Mouse (Mus musculus): ENCODE results near the gene Cers3. TPM values are rescaled to one million over a fixed set of nuclear protein-coding genes. Genes with fewer than 3 reads are reported as not detected.

The Cers3 gene
- polyA plus RNA-seq, 1 experiment from 2014 or later: 1.1 TPM

DNA sequence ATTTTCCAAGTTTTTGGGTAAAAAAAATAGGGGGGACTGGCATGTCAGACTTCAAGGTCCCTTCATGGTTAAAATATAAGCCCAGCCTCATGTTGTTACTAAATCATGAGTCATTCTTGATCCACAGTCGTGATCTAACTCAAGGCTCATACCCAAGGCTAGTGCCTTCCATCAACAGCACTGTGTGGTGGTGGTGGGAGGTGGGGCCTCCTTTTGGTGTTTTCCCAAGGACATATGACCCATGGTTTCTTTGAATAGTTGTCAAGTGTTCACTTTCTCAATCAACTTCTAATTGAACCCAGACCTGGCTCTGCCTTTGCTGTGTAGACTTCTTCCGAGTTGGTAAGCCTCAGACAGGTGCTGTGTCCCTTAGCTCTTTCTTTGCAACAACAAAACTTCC is 44.5 kb downstream of the Cers3 start:
- Histone ChIP-seq H3K27ac (replicated peaks; ENCODE audit: low read depth, low read length) (no peak overlapping the region), H3K9ac (ENCODE audit: low read length) (no peak overlapping the region), H3K4me1 (ENCODE audit: control insufficient read depth, insufficient read depth, low read length) (peaks cover 8% of the 10 kb centered on the region; the same call in 1 of the 2 replicates), H3K4me2 (ENCODE audit: low read depth, severe bottlenecking) (no peak overlapping the region), H3K9me3 (ENCODE audit: control insufficient read depth, low read length) (no peaks in the 10 kb centered on the region), H3K4me3 (ENCODE audit: low read depth, low read length) (no peak overlapping the region), H3K27me3 (ENCODE audit: control insufficient read depth, insufficient read depth, low read length) (no peaks in the 10 kb centered on the region), H3K36me3 (ENCODE audit: control insufficient read depth, insufficient read depth, low read length) (no peaks in the 10 kb centered on the region)
- DNase-seq (ENCODE audit: low spot score): no peak
- 59% methylated on average over 2 of the region's 2 CpGs for WGBS
- no peak for ATAC-seq (ENCODE audit: insufficient number of reproducible peaks, low FRiP score, low TSS enrichment, low read depth)

GRCm38 (mm10) chr7:66789860-66790748 is 46.8 kb downstream of the Cers3 start:
- H3K4me3 ChIP-seq (ENCODE audit: low read depth, low read length): no peak overlapping the region
- no peaks in the 10 kb centered on the region for H3K27me3 ChIP-seq (ENCODE audit: control insufficient read depth, insufficient read depth, low read length)
- H3K4me1 ChIP-seq (ENCODE audit: control insufficient read depth, insufficient read depth, low read length): peaks cover 8% of the 10 kb centered on the region; the same call in 1 of the 2 replicates
- ATAC-seq (ENCODE audit: insufficient number of reproducible peaks, low FRiP score, low TSS enrichment, low read depth) (no peak), DNase-seq (ENCODE audit: low spot score) (peak; percentile 36)
- no peaks in the 10 kb centered on the region for H3K36me3 ChIP-seq (ENCODE audit: control insufficient read depth, insufficient read depth, low read length)
- H3K9ac ChIP-seq (ENCODE audit: low read length): no peak overlapping the region
- WGBS: 22% methylated on average over 8 of the region's 8 CpGs
- no peak overlapping the region for H3K27ac ChIP-seq (replicated peaks; ENCODE audit: low read depth, low read length)
- no peaks in the 10 kb centered on the region for H3K9me3 ChIP-seq (ENCODE audit: control insufficient read depth, low read length)
- H3K4me2 ChIP-seq (ENCODE audit: low read depth, severe bottlenecking): no peak overlapping the region

DNA sequence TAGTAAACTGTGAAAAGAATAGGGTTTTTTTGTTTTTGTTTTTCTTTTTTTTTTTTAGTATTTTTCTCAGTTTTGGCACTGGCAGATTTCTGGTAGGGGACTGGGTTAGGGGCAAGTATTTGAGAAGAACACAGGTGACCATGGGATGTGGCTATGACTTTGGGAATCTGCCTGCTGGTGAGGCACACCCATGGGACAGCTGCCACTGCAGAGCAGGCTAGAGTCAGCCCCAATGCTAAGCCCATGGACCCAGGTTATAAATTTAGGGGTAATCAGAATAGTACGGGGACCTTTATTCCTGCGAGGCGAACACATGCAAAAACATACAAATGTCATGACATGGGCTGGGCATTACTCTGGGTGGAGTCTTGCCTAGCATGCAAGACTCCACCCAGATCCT is 47.7 kb downstream of the Cers3 start:
- no peak for ATAC-seq (ENCODE audit: insufficient number of reproducible peaks, low FRiP score, low TSS enrichment, low read depth)
- no peak for DNase-seq (ENCODE audit: low spot score)
- no peak overlapping the region for H3K9ac ChIP-seq (ENCODE audit: low read length)
- 89% methylated on average over 3 of the region's 3 CpGs for WGBS
- no peaks in the 10 kb centered on the region for H3K36me3 ChIP-seq (ENCODE audit: control insufficient read depth, insufficient read depth, low read length)
- H3K4me2 ChIP-seq (ENCODE audit: low read depth, severe bottlenecking): no peak overlapping the region
- no peaks in the 10 kb centered on the region for H3K27me3 ChIP-seq (ENCODE audit: control insufficient read depth, insufficient read depth, low read length)
- no peaks in the 10 kb centered on the region for H3K9me3 ChIP-seq (ENCODE audit: control insufficient read depth, low read length)
- no peak overlapping the region for H3K4me3 ChIP-seq (ENCODE audit: low read depth, low read length)
- H3K27ac ChIP-seq (replicated peaks; ENCODE audit: low read depth, low read length): no peak overlapping the region
- H3K4me1 ChIP-seq (ENCODE audit: control insufficient read depth, insufficient read depth, low read length): peaks cover 8% of the 10 kb centered on the region; the same call in 1 of the 2 replicates

DNA sequence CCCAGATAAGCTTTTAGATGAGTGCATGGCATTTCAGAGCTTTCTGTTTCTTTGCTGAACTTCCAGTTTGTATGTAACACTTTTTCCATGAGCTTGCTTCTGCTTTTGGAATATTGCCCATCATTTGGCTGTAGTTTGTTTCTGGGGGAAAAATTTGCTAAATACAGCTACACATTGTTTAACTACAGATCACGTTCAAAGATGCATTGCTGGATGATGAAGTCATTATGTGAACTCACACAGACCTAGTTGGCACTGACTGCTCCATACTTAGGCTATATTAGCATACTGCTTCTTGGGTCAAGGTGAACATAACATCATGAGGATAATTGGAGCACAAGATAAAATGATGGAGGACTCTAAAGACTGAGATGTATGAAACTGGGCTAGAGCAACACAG is 53.6 kb downstream of the Cers3 start:
- Histone ChIP-seq H3K4me1 (ENCODE audit: control insufficient read depth, insufficient read depth, low read length) (no peaks in the 10 kb centered on the region; the same call in 1 of the 2 replicates), H3K9me3 (ENCODE audit: control insufficient read depth, low read length) (no peaks in the 10 kb centered on the region), H3K36me3 (ENCODE audit: control insufficient read depth, insufficient read depth, low read length) (no peaks in the 10 kb centered on the region), H3K27me3 (ENCODE audit: control insufficient read depth, insufficient read depth, low read length) (no peaks in the 10 kb centered on the region), H3K9ac (ENCODE audit: low read length) (no peak overlapping the region), H3K4me2 (ENCODE audit: low read depth, severe bottlenecking) (no peak overlapping the region), H3K27ac (replicated peaks; ENCODE audit: low read depth, low read length) (no peak overlapping the region), H3K4me3 (ENCODE audit: low read depth, low read length) (no peak overlapping the region)
- 84% methylated on average over 1 of the region's 1 CpGs for WGBS
- DNase-seq (ENCODE audit: low spot score) (no peak), ATAC-seq (ENCODE audit: insufficient number of reproducible peaks, low FRiP score, low TSS enrichment, low read depth) (no peak)

- H3K4me2 ChIP-seq (ENCODE audit: low read depth, severe bottlenecking): no peak overlapping the region
- H3K4me3 ChIP-seq (ENCODE audit: low read depth, low read length): no peak overlapping the region
- H3K9me3 ChIP-seq (ENCODE audit: control insufficient read depth, low read length): no peaks in the 10 kb centered on the region
- H3K36me3 ChIP-seq (ENCODE audit: control insufficient read depth, insufficient read depth, low read length): no peaks in the 10 kb centered on the region
- H3K9ac ChIP-seq (ENCODE audit: low read length): no peak overlapping the region
- H3K27ac ChIP-seq (replicated peaks; ENCODE audit: low read depth, low read length): no peak overlapping the region
- ATAC-seq (ENCODE audit: insufficient number of reproducible peaks, low FRiP score, low TSS enrichment, low read depth): no peak
- no peak for DNase-seq (ENCODE audit: low spot score)
- no peaks in the 10 kb centered on the region for H3K27me3 ChIP-seq (ENCODE audit: control insufficient read depth, insufficient read depth, low read length)
- WGBS: 91% methylated on average over 1 of the region's 1 CpGs
- no peaks in the 10 kb centered on the region; the same call in 1 of the 2 replicates for H3K4me1 ChIP-seq (ENCODE audit: control insufficient read depth, insufficient read depth, low read length)
These were observed 54.0 kb downstream of the Cers3 start for GRCm38 (mm10) chr7:66797345-66797744.

GRCm38 (mm10) chr7:66798826-66799225 is 55.5 kb downstream of the Cers3 start:
- no peak overlapping the region for H3K9ac ChIP-seq (ENCODE audit: low read length)
- H3K4me2 ChIP-seq (ENCODE audit: low read depth, severe bottlenecking): no peak overlapping the region
- no peak overlapping the region for H3K4me3 ChIP-seq (ENCODE audit: low read depth, low read length)
- H3K4me1 ChIP-seq (ENCODE audit: control insufficient read depth, insufficient read depth, low read length): no peaks in the 10 kb centered on the region; the same call in 1 of the 2 replicates
- ATAC-seq (ENCODE audit: insufficient number of reproducible peaks, low FRiP score, low TSS enrichment, low read depth) (no peak), DNase-seq (ENCODE audit: low spot score) (peak; percentile 60)
- H3K27me3 ChIP-seq (ENCODE audit: control insufficient read depth, insufficient read depth, low read length): no peaks in the 10 kb centered on the region
- H3K36me3 ChIP-seq (ENCODE audit: control insufficient read depth, insufficient read depth, low read length): no peaks in the 10 kb centered on the region
- H3K9me3 ChIP-seq (ENCODE audit: control insufficient read depth, low read length): no peaks in the 10 kb centered on the region
- 21% methylated on average over 5 of the region's 5 CpGs for WGBS
- H3K27ac ChIP-seq (replicated peaks; ENCODE audit: low read depth, low read length): no peak overlapping the region

DNA sequence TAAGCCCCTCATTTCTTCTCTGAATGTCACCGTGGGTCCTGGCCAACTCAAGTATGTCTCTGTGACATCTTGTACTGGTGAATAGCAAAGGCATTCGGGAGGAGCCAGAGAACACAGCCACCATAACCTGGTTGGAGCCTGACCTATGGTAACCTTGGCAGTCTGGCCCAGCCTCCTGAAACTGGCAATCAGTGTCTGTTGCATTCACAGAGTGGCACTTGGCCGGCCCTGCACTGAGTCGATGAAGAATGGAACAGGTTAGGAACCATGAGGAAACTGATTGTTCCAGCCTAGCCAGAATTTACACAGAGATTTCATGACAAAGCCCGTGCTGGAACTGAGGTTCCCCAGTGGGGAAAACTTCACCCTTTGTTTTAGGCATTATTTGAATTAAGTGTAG is 57.5 kb downstream of the Cers3 start:
- no peak overlapping the region for H3K9ac ChIP-seq (ENCODE audit: low read length)
- no peaks in the 10 kb centered on the region for H3K9me3 ChIP-seq (ENCODE audit: control insufficient read depth, low read length)
- H3K4me3 ChIP-seq (ENCODE audit: low read depth, low read length): no peak overlapping the region
- H3K27ac ChIP-seq (replicated peaks; ENCODE audit: low read depth, low read length): no peak overlapping the region
- H3K27me3 ChIP-seq (ENCODE audit: control insufficient read depth, insufficient read depth, low read length): no peaks in the 10 kb centered on the region
- H3K36me3 ChIP-seq (ENCODE audit: control insufficient read depth, insufficient read depth, low read length): no peaks in the 10 kb centered on the region
- WGBS: 85% methylated on average over 5 of the region's 5 CpGs
- H3K4me2 ChIP-seq (ENCODE audit: low read depth, severe bottlenecking): no peak overlapping the region
- DNase-seq (ENCODE audit: low spot score) (no peak), ATAC-seq (ENCODE audit: insufficient number of reproducible peaks, low FRiP score, low TSS enrichment, low read depth) (no peak)
- H3K4me1 ChIP-seq (ENCODE audit: control insufficient read depth, insufficient read depth, low read length): no peaks in the 10 kb centered on the region; the same call in 1 of the 2 replicates

DNA sequence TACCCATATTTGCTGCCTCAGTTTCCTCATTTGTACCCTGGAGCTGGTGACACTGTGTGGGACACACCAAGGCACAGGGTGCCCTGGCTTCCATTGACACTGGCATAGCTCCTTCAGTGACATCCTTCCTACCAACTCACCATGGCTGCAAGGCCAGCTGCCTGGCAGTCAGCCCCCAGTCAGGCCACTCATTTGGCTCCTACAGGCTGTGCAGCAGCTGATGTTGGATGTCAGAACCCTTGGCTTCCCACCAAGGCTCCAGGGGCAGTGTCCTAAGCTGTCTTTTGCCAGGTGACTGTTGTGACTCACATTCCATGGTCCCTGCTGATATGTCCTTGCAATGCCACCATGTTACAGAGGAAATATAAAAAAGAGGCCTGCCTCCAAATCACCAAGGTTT is 58.5 kb downstream of the Cers3 start:
- no peak for ATAC-seq (ENCODE audit: insufficient number of reproducible peaks, low FRiP score, low TSS enrichment, low read depth)
- no peak overlapping the region for H3K4me2 ChIP-seq (ENCODE audit: low read depth, severe bottlenecking)
- H3K4me1 ChIP-seq (ENCODE audit: control insufficient read depth, insufficient read depth, low read length): no peaks in the 10 kb centered on the region; the same call in 1 of the 2 replicates
- no peaks in the 10 kb centered on the region for H3K9me3 ChIP-seq (ENCODE audit: control insufficient read depth, low read length)
- H3K36me3 ChIP-seq (ENCODE audit: control insufficient read depth, insufficient read depth, low read length): no peaks in the 10 kb centered on the region
- DNase-seq (ENCODE audit: low spot score): no peak
- H3K27me3 ChIP-seq (ENCODE audit: control insufficient read depth, insufficient read depth, low read length): no peaks in the 10 kb centered on the region
- H3K4me3 ChIP-seq (ENCODE audit: low read depth, low read length): no peak overlapping the region
- no peak overlapping the region for H3K27ac ChIP-seq (replicated peaks; ENCODE audit: low read depth, low read length)
- no peak overlapping the region for H3K9ac ChIP-seq (ENCODE audit: low read length)
